Mouse (Mus musculus) hematopoietic stem cell, adult 5-6 weeks (primary cell): ENCODE results near the gene Gata1. TPM values are rescaled to one million over a fixed set of nuclear protein-coding genes. Genes with fewer than 3 reads are reported as not detected.

Experiments used
- ATAC-seq, 2 experiments: fragments of 125-278 bp in 1 of 2; replicated peaks in 1 of 2; 2 replicates each; pipeline ENCODE4 v1.8.0; 2016 to 2017; ENCODE audit warnings: inconsistent platforms in 2 of 2, mild to moderate bottlenecking in 2 of 2, moderate number of reproducible peaks in 2 of 2, low read depth in 1 of 2, moderate TSS enrichment in 1 of 2; ENCODE audit not compliant: low FRiP score in 2 of 2, poor library complexity in 2 of 2, severe bottlenecking in 2 of 2, insufficient read depth in 1 of 2, low TSS enrichment in 1 of 2
- total RNA-seq: library from RNA; stranded (forward); fragments of 172-1452, 232-1000 nt; gene quantifications from 2 replicates; pipeline ENCODE4 v1.2.3, GENCODE M21; 2017

Gata1 gene
- total RNA-seq, 1 experiment from 2014 or later: 19.1 TPM

GRCm38 (mm10) chrX:7971292-7971691 lies 6.6 kb downstream of the Gata1 start:
- ATAC-seq: peak in 1 of 2 experiments; percentile 53; a peak in 1 of 4 replicates

GRCm38 (mm10) chrX:7968899-7969298 lies 9.0 kb downstream of the Gata1 start:
- ATAC-seq: no peak

GRCm38 (mm10) chrX:7968226-7968625 lies 9.6 kb downstream of the Gata1 start:
- no peak for ATAC-seq

- no peak for ATAC-seq
These were observed 10.2 kb downstream of the Gata1 start for GRCm38 (mm10) chrX:7967596-7968201.

GRCm38 (mm10) chrX:7966161-7966560 lies 11.7 kb downstream of the Gata1 start:
- ATAC-seq: no peak

GRCm38 (mm10) chrX:7963829-7964626 lies 13.8 kb downstream of the Gata1 start:
- ATAC-seq: 0 out of 4 replicates have a peak, but pooled peaks of 1 of the 2 experiments have one; percentile 17

- ATAC-seq: no peak
These were observed 19.0 kb downstream of the Gata1 start for GRCm38 (mm10) chrX:7958868-7959267.

- ATAC-seq: no peak
These were observed 27.8 kb downstream of the Gata1 start for GRCm38 (mm10) chrX:7950091-7950490.

- peak; percentile 99 for ATAC-seq
These were observed 29.9 kb downstream of the Gata1 start for GRCm38 (mm10) chrX:7947900-7948492.

- ATAC-seq: no peak
These were observed 30.6 kb downstream of the Gata1 start, which contains the start of gene Hdac6 for GRCm38 (mm10) chrX:7947108-7947899. TSS of gene Hdac6 (minus strand) at chrX:7947889.

GRCm38 (mm10) chrX:7945618-7946017 lies 32.3 kb downstream of the Gata1 start:
- ATAC-seq: no peak

- ATAC-seq: no peak
These were observed 40.2 kb downstream of the Gata1 start for GRCm38 (mm10) chrX:7937667-7938066.

- peak; percentile 32 to 56; a peak in 1 of 4 replicates for ATAC-seq
These were observed 41.0 kb downstream of the Gata1 start for GRCm38 (mm10) chrX:7936874-7937273.

- no peak for ATAC-seq
These were observed 49.5 kb downstream of the Gata1 start, which contains the start of gene Eras for GRCm38 (mm10) chrX:7928270-7928790. TSS of gene Eras (minus strand) at chrX:7928607.

GRCm38 (mm10) chrX:7927116-7927515 lies 50.8 kb downstream of the Gata1 start:
- no peak for ATAC-seq

- ATAC-seq: no peak
These were observed 51.6 kb downstream of the Gata1 start for GRCm38 (mm10) chrX:7926266-7926665.

GRCm38 (mm10) chrX:7922032-7922431 lies 55.8 kb downstream of the Gata1 start:
- no peak for ATAC-seq
